Mouse (Mus musculus) T-helper 1 cell (primary cell): ENCODE results near the gene Sh3gl2.

Experiments
- in situ Hi-C: fragments of 300-600 bp; cut with MboI, MseI; formaldehyde crosslinking; loops from one replicate; pipeline ENCODE4 v1.15.1; 2025; ENCODE audit warnings: high pct_unique_total_duplicates

Sh3gl2 gene

GRCm38 (mm10) chr4:85228589-85228948 lies 23.6 kb downstream of the Sh3gl2 start:
- in situ Hi-C loops = no loop called here

GRCm38 (mm10) chr4:85232386-85233381 lies 27.8 kb downstream of the Sh3gl2 start:
- in situ Hi-C loops = no loop called here

- in situ Hi-C loops = no loop called here
Measured at GRCm38 (mm10) chr4:85241675-85242074, 36.7 kb downstream of the Sh3gl2 start.

- in situ Hi-C loops = no loop called here
Measured at GRCm38 (mm10) chr4:85242562-85242961, 37.6 kb downstream of the Sh3gl2 start.

- in situ Hi-C loops = no loop called here
Measured at GRCm38 (mm10) chr4:85248673-85249072, 43.7 kb downstream of the Sh3gl2 start.

- in situ Hi-C loops = no loop called here
Measured at GRCm38 (mm10) chr4:85250271-85250670, 45.3 kb downstream of the Sh3gl2 start.

- in situ Hi-C loops = no loop called here
Measured at GRCm38 (mm10) chr4:85250786-85251185, 45.9 kb downstream of the Sh3gl2 start.

- in situ Hi-C loops = no loop called here
Measured at GRCm38 (mm10) chr4:85255771-85256389, 51.0 kb downstream of the Sh3gl2 start.

GRCm38 (mm10) chr4:85256461-85257202 lies 51.7 kb downstream of the Sh3gl2 start:
- in situ Hi-C loops = no loop called here

- in situ Hi-C loops = no loop called here
Measured at GRCm38 (mm10) chr4:85257771-85258341, 52.9 kb downstream of the Sh3gl2 start.

- in situ Hi-C loops = no loop called here
Measured at GRCm38 (mm10) chr4:85260687-85261658, 56.0 kb downstream of the Sh3gl2 start.

- in situ Hi-C loops = no loop called here
Measured at GRCm38 (mm10) chr4:85262146-85262545, 57.2 kb downstream of the Sh3gl2 start.

- in situ Hi-C loops = no loop called here
Measured at GRCm38 (mm10) chr4:85262606-85263005, 57.7 kb downstream of the Sh3gl2 start.

GRCm38 (mm10) chr4:85267456-85267855 lies 62.5 kb downstream of the Sh3gl2 start:
- in situ Hi-C loops = no loop called here

- in situ Hi-C loops = no loop called here
Measured at GRCm38 (mm10) chr4:85272877-85273276, 68.0 kb downstream of the Sh3gl2 start.

GRCm38 (mm10) chr4:85273452-85273851 lies 68.5 kb downstream of the Sh3gl2 start:
- in situ Hi-C loops = no loop called here

GRCm38 (mm10) chr4:85283151-85283550 lies 78.2 kb downstream of the Sh3gl2 start:
- in situ Hi-C loops = loop anchor here (10.0 kb wide), 1 partner anchor 952 kb away; no protein-coding TSS in a partner anchor

- in situ Hi-C loops = loop anchor here (10.0 kb wide), 1 partner anchor 945 kb away; no protein-coding TSS in a partner anchor
Measured at GRCm38 (mm10) chr4:85289990-85290389, 85.1 kb downstream of the Sh3gl2 start.

- in situ Hi-C loops = no loop called here
Measured at GRCm38 (mm10) chr4:85291296-85291695, 86.4 kb downstream of the Sh3gl2 start.

GRCm38 (mm10) chr4:85293368-85293767 lies 88.4 kb downstream of the Sh3gl2 start:
- in situ Hi-C loops = no loop called here
